Comparison of ENCODE assay signal across 9 mouse cellular contexts in genomic region chr2:91927826-91928533, GRCm38 (mm10). TPM values are rescaled to one million over a fixed set of nuclear protein-coding genes. Genes with fewer than 3 reads are reported as not detected.
DNase-seq lines count a peak whose midpoint lies in the region; ATAC-seq and TF ChIP-seq lines count a peak whose summit lies in the region.
"Had no signal": no experiment of that assay in that cellular context is flagged by ENCODE, and none has a peak within 500 bp of the region (broad histone marks: within the 10 kb centered on the region; RNA-seq: fewer than 3 reads in every experiment).

No protein-coding gene starts in this region.

- H3K9me3 ChIP-seq in hindbrain, postnatal 0 days (ENCODE audit: low read length) = no peaks in the 10 kb centered on the region
- H3K9me3 ChIP-seq in megakaryocyte, embryonic 14.5 days = no peaks in the 10 kb centered on the region

- no peak overlapping the region for H3K27ac ChIP-seq in hindbrain, postnatal 0 days

- no peaks in the 10 kb centered on the region for H3K36me3 ChIP-seq in hindbrain, postnatal 0 days (ENCODE audit: insufficient read depth, low read length)
- H3K36me3 ChIP-seq in megakaryocyte, embryonic 14.5 days (replicated peaks; ENCODE audit: low read length) = peaks cover 49% of the 10 kb centered on the region

- peaks cover 6% of the 10 kb centered on the region; the same call in 1 of the 2 replicates for H3K27me3 ChIP-seq in hindbrain, postnatal 0 days (ENCODE audit: insufficient read depth, low read length)
- H3K27me3 ChIP-seq in megakaryocyte, embryonic 14.5 days (replicated peaks) = peaks cover 33% of the 10 kb centered on the region

- WGBS in hindbrain, postnatal 0 days = 49% methylated on average over 34 of the region's 34 CpGs

- 0 out of 2 replicates have a peak overlapping the region, but pooled peaks have one; percentile 6 for H3K4me2 ChIP-seq in hindbrain, postnatal 0 days (ENCODE audit: low read depth, low read length)

- H3K4me1 ChIP-seq in hindbrain, postnatal 0 days (ENCODE audit: insufficient read depth, low read length) = peaks cover 8% of the 10 kb centered on the region; the same call in 1 of the 2 replicates
- peaks cover 81% of the 10 kb centered on the region for H3K4me1 ChIP-seq in megakaryocyte, embryonic 14.5 days

- H3K4me3 ChIP-seq in hindbrain, postnatal 0 days (ENCODE audit: low read length) = no peak overlapping the region
- H3K4me3 ChIP-seq in megakaryocyte, embryonic 14.5 days (replicated peaks) = peak overlapping the region; percentile 84

- intact Hi-C loops in heart, postnatal 25 days (cut with DNase I) = loop anchor here (5.0 to 10.0 kb wide), 2 partner anchors 129 to 323 kb away; no protein-coding TSS in a partner anchor
- intact Hi-C loops in left cerebral cortex, postnatal 14 days (cut with DNase I) = loop anchor here (5.0 kb wide), 1 partner anchor 129 kb away; no protein-coding TSS in a partner anchor

- peak; percentile 69 for TF ChIP-seq CTCF in hindbrain, postnatal 0 days (IDR thresholded peaks at IDR 0.05; ENCODE audit: low read depth)

- H3K9ac ChIP-seq in hindbrain, postnatal 0 days (replicated peaks; ENCODE audit: low read length) = no peak overlapping the region

- 0 out of 2 replicates have a peak, but pooled peaks have one; percentile 17 for ATAC-seq in frontal cortex, adult (ENCODE audit: low TSS enrichment)
- no peak for ATAC-seq in hindbrain, postnatal 0 days
- ATAC-seq: Patski had no signal

- DNase-seq in heart, adult 11 months = peak; percentile 95
- no peak for DNase-seq in heart, postnatal 25 days (ENCODE audit: low spot score)
- DNase-seq in c-Kit-positive CD71-positive TER-119-negative erythroid progenitor cells, embryonic 14.5 days (ENCODE audit: low read depth) = peak; percentile 80
- peak; percentile 72 for DNase-seq in hindbrain, postnatal 0 days (ENCODE audit: low spot score)
- DNase-seq in left cerebral cortex, postnatal 14 days (ENCODE audit: low spot score in 2 of 2) = peak; percentile 79 to 85
- peak; percentile 54 for DNase-seq in spleen, adult 12 weeks (ENCODE audit: low spot score)

RNA-seq across cellular contexts. Expression of gene Chrm4, which starts 0.9 kb away (rescaled TPM):
- total RNA-seq in heart, postnatal 25 days (2021) = not detected
- total RNA-seq in hindbrain, postnatal 0 days (2014; rRNA removed) = 3.3 and 4.4 TPM in 2 replicates
- polyA plus RNA-seq in hindbrain, postnatal 0 days (2015; fragmentation: Nextera tagmentation; extraction: Ambion mirVana) = 0.75 and 0.93 TPM in 2 replicates
- total RNA-seq in left cerebral cortex, postnatal 14 days (2021) = 10 to 100 TPM; 37.3 to 42.0 TPM
- 0.92 and 2.8 TPM in 2 replicates for polyA plus RNA-seq in megakaryocyte, embryonic 14.5 days (2012; ENCODE audit: insufficient read depth, low replicate concordance)
- polyA plus RNA-seq: Patski had no signal

RNA-seq across cellular contexts. Expression of gene Mdk, which starts 4.1 kb away (rescaled TPM):
- 1 to 10 TPM; 4.4 TPM for total RNA-seq in heart, postnatal 25 days (2021)
- 54.9 and 78.4 TPM in 2 replicates for total RNA-seq in hindbrain, postnatal 0 days (2014; rRNA removed)
- polyA plus RNA-seq in hindbrain, postnatal 0 days (2015; fragmentation: Nextera tagmentation; extraction: Ambion mirVana) = 167 and 171 TPM in 2 replicates
- 10 to 100 TPM; 24.9 to 26.3 TPM for total RNA-seq in left cerebral cortex, postnatal 14 days (2021)
- 45.5 and 59.2 TPM in 2 replicates for polyA plus RNA-seq in megakaryocyte, embryonic 14.5 days (2012; ENCODE audit: insufficient read depth, low replicate concordance)

RNA-seq across cellular contexts. Expression of gene Gm9821, which starts 17.5 kb away (rescaled TPM):
- total RNA-seq in heart, postnatal 25 days (2021) = not detected
- not detected in 2 replicates for total RNA-seq in hindbrain, postnatal 0 days (2014; rRNA removed)
- 0.08 TPM in 1 of 2 replicates, not detected in the other for polyA plus RNA-seq in hindbrain, postnatal 0 days (2015; fragmentation: Nextera tagmentation; extraction: Ambion mirVana)
- total RNA-seq in left cerebral cortex, postnatal 14 days (2021) = not detected
- not detected in 2 replicates for polyA plus RNA-seq in megakaryocyte, embryonic 14.5 days (2012; ENCODE audit: insufficient read depth, low replicate concordance)

RNA-seq across cellular contexts. Expression of gene Dgkz, which starts 47.7 kb away (rescaled TPM):
- total RNA-seq in heart, postnatal 25 days (2021) = 10 to 100 TPM; 37.7 to 46.9 TPM
- total RNA-seq in hindbrain, postnatal 0 days (2014; rRNA removed) = 150 and 163 TPM in 2 replicates
- 40.7 and 41.2 TPM in 2 replicates for polyA plus RNA-seq in hindbrain, postnatal 0 days (2015; fragmentation: Nextera tagmentation; extraction: Ambion mirVana)
- 100 to 1,000 TPM; 342 to 377 TPM for total RNA-seq in left cerebral cortex, postnatal 14 days (2021)
- 303 and 682 TPM in 2 replicates for polyA plus RNA-seq in megakaryocyte, embryonic 14.5 days (2012; ENCODE audit: insufficient read depth, low replicate concordance)

Comparison
In these comparisons a context has a peak if more than half of its experiments do, and no peak if none do; other contexts are left out.
1. RNA of gene Mdk, which starts 4.1 kb away (total RNA-seq): 54.9 to 78.4 TPM in hindbrain, postnatal 0 days and 24.9 to 26.3 TPM in left cerebral cortex, postnatal 14 days; 4.4 TPM in heart, postnatal 25 days; every median in the first group is over 4 times any median in the second.